Mouse (Mus musculus) adrenal gland, adult (tissue): ENCODE data around the gene Timm23.
A peak's percentile ranks its signal among the peaks of the same experiment; 100 is the strongest.
"Not testable (repeated sequence)": the region's sequence is repeated elsewhere in the genome, so short reads cannot be mapped to it uniquely, and the experiment has no call there.

Source experiments
- DNase-seq, 2 experiments: peaks; one replicate each; pipeline ENCODE4 v3.0.0; 2022 to 2023; ENCODE audit warnings: low spot score in 1 of 2; ENCODE audit not compliant: inconsistent age in 2 of 2

The Timm23 gene

GRCm38 (mm10) chr14:32201791-32202451 lies at the start of gene Timm23, which contains the start of gene Parg:
TSS of gene Timm23 (minus strand) at chr14:32201898.
TSS of gene Parg (plus strand) at chr14:32201949.
- peak; percentile 92 to 96 for DNase-seq

GRCm38 (mm10) chr14:32249616-32250015 lies 47.9 kb upstream of the Timm23 start:
- DNase-seq, result no peak

- no peak for DNase-seq
Measured at GRCm38 (mm10) chr14:32246019-32246418, 44.3 kb upstream of the Timm23 start.

GRCm38 (mm10) chr14:32242401-32242800 lies 40.7 kb upstream of the Timm23 start:
- no peak for DNase-seq

- DNase-seq, result peak; percentile 20 to 83
Measured at GRCm38 (mm10) chr14:32228996-32229395, 27.3 kb upstream of the Timm23 start.

- no peak for DNase-seq
Measured at GRCm38 (mm10) chr14:32226601-32227000, 24.9 kb upstream of the Timm23 start.

- DNase-seq, result no peak
Measured at GRCm38 (mm10) chr14:32201354-32201753, 344 bp downstream of the Timm23 start.

GRCm38 (mm10) chr14:32193557-32193956 lies 8.1 kb downstream of the Timm23 start:
- not testable (repeated sequence) for DNase-seq

GRCm38 (mm10) chr14:32192437-32192836 lies 9.3 kb downstream of the Timm23 start:
- peak; percentile 43 to 83 for DNase-seq

GRCm38 (mm10) chr14:32191926-32192325 lies 9.8 kb downstream of the Timm23 start:
- DNase-seq, result no peak

GRCm38 (mm10) chr14:32190627-32191391 lies 10.9 kb downstream of the Timm23 start:
- peak; percentile 25 to 76 for DNase-seq

GRCm38 (mm10) chr14:32183846-32184245 lies 17.9 kb downstream of the Timm23 start:
- no peak for DNase-seq

- no peak for DNase-seq
Measured at GRCm38 (mm10) chr14:32180861-32181260, 20.8 kb downstream of the Timm23 start.

GRCm38 (mm10) chr14:32179393-32180195 lies 22.1 kb downstream of the Timm23 start:
- DNase-seq, result no peak

- DNase-seq, result not testable (repeated sequence)
Measured at GRCm38 (mm10) chr14:32176590-32176989, 25.1 kb downstream of the Timm23 start.

GRCm38 (mm10) chr14:32175310-32175709 lies 26.4 kb downstream of the Timm23 start:
- DNase-seq, result no peak

GRCm38 (mm10) chr14:32170137-32170536 lies 31.6 kb downstream of the Timm23 start:
- no peak for DNase-seq

- peak in 1 of 2 experiments; percentile 66 for DNase-seq
Measured at GRCm38 (mm10) chr14:32168653-32169231, 33.0 kb downstream of the Timm23 start.

GRCm38 (mm10) chr14:32167326-32167725 lies 34.4 kb downstream of the Timm23 start:
- DNase-seq, result no peak

GRCm38 (mm10) chr14:32166840-32167239 lies 34.9 kb downstream of the Timm23 start:
- DNase-seq, result no peak

- peak in 1 of 2 experiments; percentile 64 for DNase-seq
Measured at GRCm38 (mm10) chr14:32166062-32166441, 35.6 kb downstream of the Timm23 start.
